Mouse (Mus musculus): ENCODE measurements around the gene Olfr588-ps1. TPM values are rescaled to one million over a fixed set of nuclear protein-coding genes. Genes with fewer than 3 reads are reported as not detected.
"Not testable (repeated sequence)": the region's sequence is repeated elsewhere in the genome, so short reads cannot be mapped to it uniquely, and the experiment has no call there.

The Olfr588-ps1 gene
- polyA plus RNA-seq (2015; fragmentation: Nextera tagmentation; extraction: Ambion mirVana) = not detected in 2 replicates

DNA sequence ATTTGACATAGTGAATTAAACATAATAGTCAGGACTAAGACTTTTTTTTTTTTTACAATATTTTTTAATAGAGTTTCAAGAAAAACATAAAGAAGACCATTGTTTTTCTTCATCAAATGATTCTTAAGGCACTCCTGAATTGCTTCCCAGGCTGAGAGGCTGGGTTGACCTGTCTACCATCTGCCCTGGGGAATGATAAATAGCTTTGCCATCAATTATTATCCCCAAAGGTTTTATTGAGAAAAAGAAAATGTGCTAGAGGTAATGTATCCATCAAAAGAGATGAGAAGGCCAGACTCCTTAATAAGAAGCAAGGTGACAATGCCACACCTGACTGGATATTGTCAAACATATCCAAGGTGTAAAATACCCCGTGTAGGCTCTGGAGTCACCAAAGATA, at the start of gene Olfr588-ps1:
TSS of gene Olfr588-ps1 (plus strand) at position 301 of the 400 bp plus-strand sequence.
- no peak for ATAC-seq

DNA sequence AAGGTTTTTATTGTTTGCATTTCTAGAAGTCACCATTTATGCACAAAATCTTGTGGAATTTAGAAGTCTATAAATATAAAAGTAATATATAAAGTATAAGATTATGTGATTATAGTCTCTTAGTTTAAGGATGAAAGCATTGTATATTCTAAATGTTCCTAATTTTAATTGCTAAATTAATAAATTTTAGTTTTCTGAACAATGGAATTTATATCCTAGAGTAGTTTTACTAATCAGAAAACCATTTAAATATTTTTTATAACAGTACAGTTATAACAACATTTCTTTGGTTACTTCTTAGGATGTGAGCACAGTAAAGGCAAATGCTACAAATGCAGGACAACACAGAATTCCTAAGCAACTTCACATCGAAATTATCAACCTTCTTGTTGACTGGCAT, 43.3 kb upstream of the Olfr588-ps1 start, which contains the start of gene Olfr585:
TSS of gene Olfr585 (plus strand) at position 301 of the 400 bp plus-strand sequence.
- no peak for TF ChIP-seq CTCF (IDR thresholded peaks at IDR 0.05; ENCODE audit: low read depth)
- WGBS = 72% methylated on average over 1 of the region's 1 CpGs
- no peaks in the 10 kb centered on the region for H3K4me1 ChIP-seq (replicated peaks; ENCODE audit: control insufficient read depth, insufficient read depth, low read length)
- H3K9me3 ChIP-seq (ENCODE audit: control insufficient read depth) = no peaks in the 10 kb centered on the region
- H3K9ac ChIP-seq (ENCODE audit: low read depth, low read length) = no peak within 1 kb of the TSS
- no peak within 1 kb of the TSS for H3K4me2 ChIP-seq (replicated peaks; ENCODE audit: low read depth)
- ATAC-seq = no peak
- no peaks in the 10 kb centered on the region for H3K36me3 ChIP-seq (ENCODE audit: control insufficient read depth, insufficient read depth)
- H3K27me3 ChIP-seq (replicated peaks; ENCODE audit: control insufficient read depth, insufficient read depth, low read length) = no peaks in the 10 kb centered on the region
- no peak within 1 kb of the TSS for H3K27ac ChIP-seq (ENCODE audit: low read depth, low read length)
- H3K4me3 ChIP-seq (ENCODE audit: low read depth, low read length) = no peak within 1 kb of the TSS

More for the DNA sequence above, at the start of gene Olfr588-ps1:
- H3K4me3 ChIP-seq (ENCODE audit: low read depth, low read length) = no peak within 1 kb of the TSS
- H3K4me1 ChIP-seq (replicated peaks; ENCODE audit: control insufficient read depth, insufficient read depth, low read length) = no peaks in the 10 kb centered on the region
- no peaks in the 10 kb centered on the region for H3K9me3 ChIP-seq (ENCODE audit: control insufficient read depth)
- WGBS = 80% methylated on average over 1 of the region's 1 CpGs
- H3K9ac ChIP-seq (ENCODE audit: low read depth, low read length) = no peak within 1 kb of the TSS
- H3K27me3 ChIP-seq (replicated peaks; ENCODE audit: control insufficient read depth, insufficient read depth, low read length) = no peaks in the 10 kb centered on the region
- H3K4me2 ChIP-seq (replicated peaks; ENCODE audit: low read depth) = no peak within 1 kb of the TSS
- H3K27ac ChIP-seq (ENCODE audit: low read depth, low read length) = no peak within 1 kb of the TSS
- H3K36me3 ChIP-seq (ENCODE audit: control insufficient read depth, insufficient read depth) = no peaks in the 10 kb centered on the region
- no peak for TF ChIP-seq CTCF (IDR thresholded peaks at IDR 0.05; ENCODE audit: low read depth)

DNA sequence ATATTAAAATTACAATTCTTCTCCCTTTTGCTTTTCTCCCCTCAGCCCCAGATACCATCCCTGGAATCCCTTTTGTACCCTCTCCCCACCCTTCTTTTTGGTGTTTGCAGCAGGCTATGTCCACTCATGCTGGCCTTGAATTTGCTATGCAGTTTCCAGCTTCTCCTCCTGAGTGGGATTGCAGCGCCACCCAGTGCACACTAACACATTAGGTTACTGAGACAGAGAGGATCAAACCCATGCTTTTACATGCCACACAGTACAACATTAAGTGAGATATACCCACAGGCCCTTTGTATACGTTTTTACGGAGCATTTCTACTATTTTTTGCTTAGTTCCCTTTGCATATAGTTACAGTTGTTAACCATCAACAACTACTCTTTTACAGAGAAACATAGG, 21.3 kb upstream of the Olfr588-ps1 start:
- peak; percentile 51 for TF ChIP-seq CTCF (IDR thresholded peaks at IDR 0.05; ENCODE audit: low read depth)
- Histone ChIP-seq H3K9ac (ENCODE audit: low read depth, low read length) (no peak overlapping the region), H3K9me3 (ENCODE audit: control insufficient read depth) (no peaks in the 10 kb centered on the region), H3K27me3 (replicated peaks; ENCODE audit: control insufficient read depth, insufficient read depth, low read length) (no peaks in the 10 kb centered on the region), H3K4me2 (replicated peaks; ENCODE audit: low read depth) (no peak overlapping the region), H3K36me3 (ENCODE audit: control insufficient read depth, insufficient read depth) (no peaks in the 10 kb centered on the region), H3K4me1 (replicated peaks; ENCODE audit: control insufficient read depth, insufficient read depth, low read length) (no peaks in the 10 kb centered on the region), H3K4me3 (ENCODE audit: low read depth, low read length) (no peak overlapping the region), H3K27ac (ENCODE audit: low read depth, low read length) (no peak overlapping the region)
- ATAC-seq = no peak
- WGBS = 41% methylated on average over 3 of the region's 3 CpGs

DNA sequence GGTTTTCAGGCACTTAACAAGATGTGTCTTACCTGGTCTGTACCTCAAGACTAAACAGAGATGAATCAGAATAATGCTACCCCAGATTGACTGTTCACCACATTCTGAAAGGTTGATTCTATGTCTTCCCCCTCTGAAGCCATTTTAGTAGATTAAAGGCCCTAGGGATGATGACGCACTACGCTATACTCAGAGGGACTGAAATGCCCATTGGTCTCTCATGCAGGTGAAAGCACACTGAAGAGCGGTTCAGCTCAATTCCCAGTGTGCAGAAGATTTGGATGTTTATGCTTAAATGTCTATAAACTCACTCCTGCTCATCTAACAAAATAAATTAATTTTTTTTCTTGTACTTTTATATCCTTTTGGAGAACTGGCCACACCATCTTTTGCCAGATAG, 15.1 kb upstream of the Olfr588-ps1 start, which contains the start of gene Olfr586:
TSS of gene Olfr586 (minus strand) at position 101 of the 400 bp plus-strand sequence.
- Histone ChIP-seq H3K9me3 (ENCODE audit: control insufficient read depth) (no peaks in the 10 kb centered on the region), H3K27ac (ENCODE audit: low read depth, low read length) (no peak within 1 kb of the TSS), H3K4me2 (replicated peaks; ENCODE audit: low read depth) (no peak within 1 kb of the TSS), H3K36me3 (ENCODE audit: control insufficient read depth, insufficient read depth) (no peaks in the 10 kb centered on the region), H3K9ac (ENCODE audit: low read depth, low read length) (no peak within 1 kb of the TSS), H3K4me1 (replicated peaks; ENCODE audit: control insufficient read depth, insufficient read depth, low read length) (no peaks in the 10 kb centered on the region), H3K27me3 (replicated peaks; ENCODE audit: control insufficient read depth, insufficient read depth, low read length) (no peaks in the 10 kb centered on the region), H3K4me3 (ENCODE audit: low read depth, low read length) (no peak within 1 kb of the TSS)
- TF ChIP-seq CTCF (IDR thresholded peaks at IDR 0.05; ENCODE audit: low read depth) = no peak
- WGBS = 93% methylated on average over 3 of the region's 3 CpGs
- ATAC-seq = no peak

DNA sequence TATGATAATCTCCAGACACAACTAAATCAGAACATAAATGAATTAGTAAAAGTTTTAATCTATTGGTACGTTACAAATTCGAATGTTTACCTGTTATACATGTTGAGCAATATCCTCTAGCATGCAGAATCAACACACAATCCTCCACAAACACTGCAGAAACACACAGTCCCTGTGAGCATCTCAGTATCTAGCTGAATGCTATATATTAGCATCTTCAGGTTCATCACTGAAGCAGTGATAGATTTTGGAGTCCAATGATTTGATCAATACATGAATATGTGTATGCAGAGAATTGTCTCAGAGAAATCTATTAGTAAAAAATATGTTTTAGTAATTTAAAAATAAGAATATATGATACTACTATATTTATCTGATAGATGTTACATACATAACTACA, 15.6 kb downstream of the Olfr588-ps1 start, which contains the start of gene Olfr589:
TSS of gene Olfr589 (minus strand) at position 101 of the 400 bp plus-strand sequence.
- H3K9ac ChIP-seq (ENCODE audit: low read depth, low read length) = no peak within 1 kb of the TSS
- no peak within 1 kb of the TSS for H3K4me2 ChIP-seq (replicated peaks; ENCODE audit: low read depth)
- no peak for ATAC-seq
- no peaks in the 10 kb centered on the region for H3K4me1 ChIP-seq (replicated peaks; ENCODE audit: control insufficient read depth, insufficient read depth, low read length)
- TF ChIP-seq CTCF (IDR thresholded peaks at IDR 0.05; ENCODE audit: low read depth) = no peak
- 65% methylated on average over 2 of the region's 2 CpGs for WGBS
- H3K4me3 ChIP-seq (ENCODE audit: low read depth, low read length) = no peak within 1 kb of the TSS
- H3K27ac ChIP-seq (ENCODE audit: low read depth, low read length) = no peak within 1 kb of the TSS
- no peaks in the 10 kb centered on the region for H3K27me3 ChIP-seq (replicated peaks; ENCODE audit: control insufficient read depth, insufficient read depth, low read length)
- H3K36me3 ChIP-seq (ENCODE audit: control insufficient read depth, insufficient read depth) = no peaks in the 10 kb centered on the region
- no peaks in the 10 kb centered on the region for H3K9me3 ChIP-seq (ENCODE audit: control insufficient read depth)

DNA sequence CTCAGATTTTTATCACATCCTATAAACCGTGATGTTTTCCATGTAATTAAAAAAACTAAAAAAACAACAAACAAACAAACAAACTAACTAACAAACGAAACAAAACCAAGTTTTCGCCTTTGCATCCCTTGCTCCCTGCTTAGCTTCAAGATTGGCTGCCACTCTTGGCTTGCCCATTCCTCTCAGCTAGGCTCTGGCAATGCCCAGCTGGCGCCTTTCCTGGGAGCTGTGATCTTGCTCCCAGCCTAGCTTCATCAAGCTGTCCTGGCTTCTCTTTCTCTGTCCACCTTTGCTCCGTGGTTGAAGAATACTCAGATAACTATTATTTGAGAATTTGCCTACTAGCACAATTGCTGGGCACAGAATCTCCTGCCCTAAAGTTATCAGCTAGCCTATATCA, 29.0 kb downstream of the Olfr588-ps1 start:
- Histone ChIP-seq H3K4me3 (ENCODE audit: low read depth, low read length) (no peak overlapping the region), H3K27ac (ENCODE audit: low read depth, low read length) (no peak overlapping the region), H3K27me3 (replicated peaks; ENCODE audit: control insufficient read depth, insufficient read depth, low read length) (no peaks in the 10 kb centered on the region), H3K4me1 (replicated peaks; ENCODE audit: control insufficient read depth, insufficient read depth, low read length) (no peaks in the 10 kb centered on the region), H3K36me3 (ENCODE audit: control insufficient read depth, insufficient read depth) (no peaks in the 10 kb centered on the region), H3K4me2 (replicated peaks; ENCODE audit: low read depth) (no peak overlapping the region), H3K9ac (ENCODE audit: low read depth, low read length) (no peak overlapping the region), H3K9me3 (ENCODE audit: control insufficient read depth) (no peaks in the 10 kb centered on the region)
- no peak for TF ChIP-seq CTCF (IDR thresholded peaks at IDR 0.05; ENCODE audit: low read depth)
- no peak for ATAC-seq
- WGBS = 76% methylated on average over 5 of the region's 5 CpGs

DNA sequence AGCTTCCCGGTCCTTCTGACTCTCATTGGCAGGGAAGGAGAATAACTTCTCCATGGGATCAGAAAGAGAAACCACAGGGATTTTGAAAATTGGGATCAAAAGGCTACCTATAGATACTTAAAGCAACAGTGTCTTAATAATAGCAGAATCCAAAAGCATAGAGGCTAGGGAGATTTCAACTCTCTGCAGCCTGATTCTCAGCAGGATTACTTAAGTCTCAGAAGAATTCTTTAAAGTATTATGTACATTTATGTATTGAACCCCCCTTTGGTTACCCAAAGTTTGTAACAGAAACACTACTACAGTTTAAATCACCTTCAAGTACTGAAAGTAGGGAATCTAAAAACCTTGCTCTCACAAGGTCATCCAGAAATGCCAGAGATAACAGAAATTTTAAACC, 37.6 kb downstream of the Olfr588-ps1 start, which contains the start of gene Olfr591:
TSS of gene Olfr591 (minus strand) at position 101 of the 400 bp plus-strand sequence.
- H3K36me3 ChIP-seq (ENCODE audit: control insufficient read depth, insufficient read depth) = no peaks in the 10 kb centered on the region
- no peak for ATAC-seq

DNA sequence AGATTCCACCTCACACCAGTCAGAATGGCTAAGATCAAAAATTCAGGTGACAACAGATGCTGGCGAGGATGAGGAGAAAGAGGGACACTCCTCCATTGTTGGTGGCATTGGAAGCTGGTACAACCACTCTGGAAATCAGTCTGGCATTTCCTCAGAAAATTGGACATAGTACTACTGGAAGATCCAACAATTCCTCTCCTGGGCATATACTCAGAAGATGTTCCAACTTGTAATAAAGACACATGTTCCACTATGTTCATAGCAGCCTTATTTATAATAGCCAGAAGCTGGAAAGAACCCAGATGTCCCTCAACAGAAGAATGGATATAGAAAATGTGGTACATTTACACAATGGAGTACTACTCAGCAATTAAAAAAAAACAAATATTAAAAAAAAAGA, 43.8 kb downstream of the Olfr588-ps1 start, which contains the start of gene Olfr592:
TSS of gene Olfr592 (plus strand) at position 301 of the 400 bp plus-strand sequence.
- not testable (repeated sequence) for H3K27me3 ChIP-seq (replicated peaks; ENCODE audit: control insufficient read depth, insufficient read depth, low read length); H3K4me3 ChIP-seq (ENCODE audit: low read depth, low read length); H3K36me3 ChIP-seq (ENCODE audit: control insufficient read depth, insufficient read depth); H3K27ac ChIP-seq (ENCODE audit: low read depth, low read length); H3K4me2 ChIP-seq (replicated peaks; ENCODE audit: low read depth); H3K9ac ChIP-seq (ENCODE audit: low read depth, low read length); H3K4me1 ChIP-seq (replicated peaks; ENCODE audit: control insufficient read depth, insufficient read depth, low read length); ATAC-seq; H3K9me3 ChIP-seq (ENCODE audit: control insufficient read depth)
- 69% methylated on average over 1 of the region's 1 CpGs for WGBS

More for the DNA sequence above, 37.6 kb downstream of the Olfr588-ps1 start, which contains the start of gene Olfr591:
- 93% methylated on average over 1 of the region's 1 CpGs for WGBS
- no peak for TF ChIP-seq CTCF (IDR thresholded peaks at IDR 0.05; ENCODE audit: low read depth)
- Histone ChIP-seq H3K27ac (ENCODE audit: low read depth, low read length) (no peak within 1 kb of the TSS), H3K9ac (ENCODE audit: low read depth, low read length) (no peak within 1 kb of the TSS), H3K4me2 (replicated peaks; ENCODE audit: low read depth) (no peak within 1 kb of the TSS), H3K4me1 (replicated peaks; ENCODE audit: control insufficient read depth, insufficient read depth, low read length) (no peaks in the 10 kb centered on the region), H3K9me3 (ENCODE audit: control insufficient read depth) (no peaks in the 10 kb centered on the region), H3K27me3 (replicated peaks; ENCODE audit: control insufficient read depth, insufficient read depth, low read length) (no peaks in the 10 kb centered on the region), H3K4me3 (ENCODE audit: low read depth, low read length) (no peak within 1 kb of the TSS)

Data from intestine, postnatal 0 days (tissue).